Mouse (Mus musculus): ENCODE measurements around the gene Adcy2. TPM values are rescaled to one million over a fixed set of nuclear protein-coding genes. Genes with fewer than 3 reads are reported as not detected.

Adcy2 gene
- polyA plus RNA-seq, 1 experiment from 2014 or later: 4.5 TPM

DNA sequence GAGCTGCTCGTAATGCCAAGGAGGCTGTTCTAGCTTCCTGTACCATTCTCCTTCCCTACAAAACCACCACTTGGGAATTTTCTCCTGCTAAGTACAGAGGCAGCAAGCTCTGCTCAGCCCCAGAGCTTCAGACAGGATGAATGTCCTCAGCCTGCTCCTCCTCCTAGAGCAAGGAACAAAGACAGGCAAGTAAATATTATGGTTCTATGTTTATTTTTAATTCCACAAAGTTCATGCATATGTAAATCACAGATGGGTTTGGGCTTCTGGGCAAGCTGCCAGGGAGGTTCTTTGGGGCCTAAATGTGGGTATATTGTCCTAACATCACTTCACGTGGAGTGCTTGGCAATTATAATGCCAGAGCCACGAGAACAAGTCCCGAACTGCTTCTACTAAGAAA, 139.3 kb downstream of the Adcy2 start:
- no peak for ATAC-seq (ENCODE audit: insufficient number of reproducible peaks, insufficient read depth, low FRiP score, low TSS enrichment)
- no peak overlapping the region for H3K27ac ChIP-seq
- H3K4me1 ChIP-seq: no peaks in the 10 kb centered on the region
- no peaks in the 10 kb centered on the region for H3K9me3 ChIP-seq
- H3K4me3 ChIP-seq: no peak overlapping the region
- H3K27me3 ChIP-seq: no peaks in the 10 kb centered on the region
- 65% methylated on average over 4 of the region's 4 CpGs for WGBS
- H3K9ac ChIP-seq: no peak overlapping the region
- H3K4me2 ChIP-seq (replicated peaks): no peak overlapping the region
- H3K36me3 ChIP-seq: no peaks in the 10 kb centered on the region

DNA sequence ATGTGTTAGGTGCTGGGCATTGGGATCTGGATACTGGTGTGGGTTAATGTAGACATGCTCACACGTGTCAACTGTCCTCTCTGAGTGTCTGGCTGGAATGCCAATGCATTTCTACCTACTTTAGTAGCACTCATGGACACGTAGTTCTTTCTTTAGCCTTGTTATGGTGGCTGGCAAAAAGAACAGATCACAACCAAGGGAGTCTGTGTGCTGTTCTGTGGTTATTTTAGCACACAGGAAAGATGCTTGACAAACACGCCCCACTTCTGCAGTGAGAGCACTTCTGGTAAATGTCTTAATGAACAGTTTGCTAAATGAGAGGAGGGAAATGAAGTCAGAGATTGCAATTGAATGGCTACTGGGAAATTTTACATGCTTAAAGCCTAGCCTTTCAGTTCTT, 151.1 kb downstream of the Adcy2 start:
- Histone ChIP-seq H3K9ac (no peak overlapping the region), H3K4me2 (replicated peaks) (no peak overlapping the region), H3K27ac (no peak overlapping the region), H3K4me3 (no peak overlapping the region), H3K4me1 (no peaks in the 10 kb centered on the region), H3K36me3 (no peaks in the 10 kb centered on the region), H3K9me3 (no peaks in the 10 kb centered on the region), H3K27me3 (no peaks in the 10 kb centered on the region)
- no peak for ATAC-seq (ENCODE audit: insufficient number of reproducible peaks, insufficient read depth, low FRiP score, low TSS enrichment)
- 72% methylated on average over 3 of the region's 3 CpGs for WGBS

DNA sequence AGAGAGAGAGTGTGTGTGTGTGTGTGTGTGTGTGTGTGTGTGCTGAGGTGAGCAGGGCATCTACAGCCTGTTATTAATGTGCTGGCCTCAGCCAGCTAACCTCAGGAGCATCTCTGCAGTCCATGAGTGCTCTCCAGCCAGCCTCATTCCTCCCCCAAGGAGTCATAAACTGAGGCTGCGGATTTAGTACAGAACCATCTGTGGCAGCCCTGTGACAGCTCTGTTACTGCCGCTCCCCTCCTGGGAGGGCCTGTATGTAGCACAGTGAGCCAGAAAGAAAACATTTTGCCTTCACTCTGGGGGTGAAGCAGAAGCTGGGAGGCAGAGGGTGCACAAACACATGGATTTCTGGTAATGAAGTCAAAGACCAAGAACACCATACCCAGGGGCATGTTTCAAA, 159.8 kb downstream of the Adcy2 start:
- Histone ChIP-seq H3K36me3 (no peaks in the 10 kb centered on the region), H3K4me1 (no peaks in the 10 kb centered on the region; the same call in 1 of the 2 replicates), H3K4me3 (no peak overlapping the region), H3K9me3 (no peaks in the 10 kb centered on the region), H3K4me2 (replicated peaks) (no peak overlapping the region), H3K27me3 (no peaks in the 10 kb centered on the region), H3K9ac (no peak overlapping the region), H3K27ac (no peak overlapping the region)
- 43% methylated on average over 2 of the region's 2 CpGs for WGBS
- 0 out of 2 replicates have a peak, but pooled peaks have one; percentile 28 for ATAC-seq (ENCODE audit: insufficient number of reproducible peaks, insufficient read depth, low FRiP score, low TSS enrichment)

DNA sequence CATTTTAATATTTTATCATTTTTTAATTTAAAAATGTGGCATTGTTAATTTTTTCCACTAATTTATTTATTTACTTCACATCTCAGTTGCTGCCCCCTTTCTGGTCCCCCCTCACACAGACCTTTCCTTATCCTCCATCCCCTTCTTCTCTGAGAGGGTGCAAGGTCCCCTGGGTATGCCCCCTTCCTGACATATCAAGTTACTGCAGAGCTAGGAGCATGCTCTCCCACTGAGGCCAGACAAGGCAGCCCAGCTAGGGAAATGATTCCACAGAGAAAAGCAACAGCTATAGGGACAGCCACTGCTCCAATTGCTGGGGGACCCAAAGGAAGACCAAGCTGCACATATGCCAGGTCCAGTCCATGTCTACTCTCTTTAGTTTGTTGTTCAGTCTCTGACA, 163.2 kb downstream of the Adcy2 start:
- no peak overlapping the region for H3K27ac ChIP-seq
- no peak overlapping the region for H3K4me2 ChIP-seq (replicated peaks)
- ATAC-seq (ENCODE audit: insufficient number of reproducible peaks, insufficient read depth, low FRiP score, low TSS enrichment): no peak
- H3K4me3 ChIP-seq: no peak overlapping the region
- H3K9ac ChIP-seq: no peak overlapping the region
- no peaks in the 10 kb centered on the region for H3K36me3 ChIP-seq
- no peaks in the 10 kb centered on the region; the same call in 1 of the 2 replicates for H3K4me1 ChIP-seq
- no peaks in the 10 kb centered on the region for H3K9me3 ChIP-seq
- no peaks in the 10 kb centered on the region for H3K27me3 ChIP-seq

DNA sequence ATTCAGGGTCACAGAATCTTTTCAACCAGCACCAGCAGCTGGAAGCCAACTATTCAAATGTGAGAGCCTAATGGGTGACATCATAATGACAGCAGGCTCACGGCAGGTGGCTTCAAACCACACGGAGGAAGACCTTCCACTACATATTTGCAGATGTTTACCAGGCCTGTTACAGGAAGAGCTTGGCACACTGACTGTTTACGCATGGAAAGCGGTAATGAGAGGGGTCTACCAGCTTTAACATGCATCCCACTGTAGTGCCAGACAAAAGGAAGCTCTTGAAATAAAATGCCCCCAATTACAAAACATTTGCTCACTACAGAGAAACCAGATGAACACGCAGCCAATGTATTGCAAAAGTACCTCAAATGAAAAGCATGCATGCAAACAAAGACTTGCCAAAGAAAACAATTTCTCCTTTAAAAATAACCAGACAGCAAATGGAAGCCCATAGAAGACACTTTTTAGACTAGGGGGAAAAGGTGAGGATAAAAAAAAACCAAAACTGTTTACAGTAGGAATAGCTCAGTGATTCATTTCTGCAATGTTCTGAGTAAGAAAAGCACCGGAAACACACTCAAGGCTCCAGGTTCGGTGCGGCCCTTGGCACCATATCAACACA, 163.8 kb downstream of the Adcy2 start:
- Histone ChIP-seq H3K4me2 (replicated peaks) (no peak overlapping the region), H3K27me3 (no peaks in the 10 kb centered on the region), H3K9me3 (no peaks in the 10 kb centered on the region), H3K27ac (no peak overlapping the region), H3K4me3 (no peak overlapping the region), H3K36me3 (no peaks in the 10 kb centered on the region), H3K9ac (no peak overlapping the region), H3K4me1 (no peaks in the 10 kb centered on the region; the same call in 1 of the 2 replicates)
- ATAC-seq (ENCODE audit: insufficient number of reproducible peaks, insufficient read depth, low FRiP score, low TSS enrichment): no peak
- 67% methylated on average over 8 of the region's 8 CpGs for WGBS

DNA sequence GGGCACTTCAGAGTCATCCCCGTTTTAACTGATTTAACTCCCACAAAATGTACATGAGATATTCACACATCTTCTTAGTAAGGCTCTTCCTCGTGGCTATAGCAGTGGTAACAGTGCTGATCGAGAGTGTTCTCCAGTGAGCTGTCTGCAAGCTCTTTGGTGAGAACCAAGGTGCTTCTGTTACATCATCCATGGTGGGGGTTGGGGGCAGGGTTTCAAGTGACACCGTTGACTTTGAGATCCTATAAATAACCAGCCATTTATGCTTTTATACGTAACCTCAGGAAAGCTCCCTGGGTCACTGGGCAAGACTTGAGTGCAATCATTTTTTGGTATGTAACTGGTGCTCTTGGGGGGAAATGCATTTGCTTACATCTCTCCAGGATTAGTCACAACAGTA, 167.2 kb downstream of the Adcy2 start:
- WGBS: 76% methylated on average over 5 of the region's 5 CpGs
- Histone ChIP-seq H3K4me3 (no peak overlapping the region), H3K27ac (no peak overlapping the region), H3K4me2 (replicated peaks) (no peak overlapping the region), H3K4me1 (no peaks in the 10 kb centered on the region; the same call in 1 of the 2 replicates), H3K9ac (no peak overlapping the region), H3K9me3 (no peaks in the 10 kb centered on the region), H3K27me3 (no peaks in the 10 kb centered on the region), H3K36me3 (no peaks in the 10 kb centered on the region)
- no peak for ATAC-seq (ENCODE audit: insufficient number of reproducible peaks, insufficient read depth, low FRiP score, low TSS enrichment)

DNA sequence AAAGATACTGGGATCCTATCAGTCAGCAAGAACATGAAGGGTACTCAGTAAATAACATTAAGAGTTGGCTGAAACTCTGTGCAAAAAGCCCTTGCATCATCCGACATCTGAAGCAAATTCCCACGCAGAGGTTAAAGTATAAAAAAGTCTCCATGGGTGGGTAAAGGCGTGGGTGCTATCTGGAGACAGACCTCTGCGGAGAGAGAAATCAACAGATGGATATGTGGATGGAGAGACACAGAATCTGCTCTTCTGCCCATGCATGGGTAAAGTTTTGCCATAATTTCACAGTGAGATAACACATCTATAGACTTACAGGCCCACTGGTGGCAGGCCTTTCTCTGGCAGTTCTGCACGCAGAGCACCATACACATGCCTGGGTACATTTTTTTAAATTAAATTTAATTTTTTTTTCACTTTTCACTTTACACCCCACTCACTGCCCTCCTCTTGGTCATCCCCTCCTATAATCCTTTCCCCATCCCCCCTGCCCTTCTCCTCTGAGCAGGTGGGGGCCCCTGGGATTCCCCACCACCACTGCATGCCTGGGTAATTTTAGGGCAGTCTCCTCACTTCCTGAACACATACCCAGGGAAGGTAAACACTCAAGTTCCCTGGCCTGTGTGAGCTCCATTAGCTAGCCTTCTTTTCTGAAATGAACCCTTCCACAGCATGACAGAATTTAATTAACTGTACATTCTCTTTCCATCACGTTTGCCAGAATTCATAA, 169.1 kb downstream of the Adcy2 start:
- Histone ChIP-seq H3K9ac (no peak overlapping the region), H3K27ac (no peak overlapping the region), H3K27me3 (no peaks in the 10 kb centered on the region), H3K9me3 (no peaks in the 10 kb centered on the region), H3K36me3 (no peaks in the 10 kb centered on the region), H3K4me2 (replicated peaks) (no peak overlapping the region), H3K4me3 (no peak overlapping the region), H3K4me1 (no peaks in the 10 kb centered on the region)
- peak; percentile 41; the same call in 1 of the 2 replicates for ATAC-seq (ENCODE audit: insufficient number of reproducible peaks, insufficient read depth, low FRiP score, low TSS enrichment)
- 80% methylated on average over 6 of the region's 6 CpGs for WGBS

DNA sequence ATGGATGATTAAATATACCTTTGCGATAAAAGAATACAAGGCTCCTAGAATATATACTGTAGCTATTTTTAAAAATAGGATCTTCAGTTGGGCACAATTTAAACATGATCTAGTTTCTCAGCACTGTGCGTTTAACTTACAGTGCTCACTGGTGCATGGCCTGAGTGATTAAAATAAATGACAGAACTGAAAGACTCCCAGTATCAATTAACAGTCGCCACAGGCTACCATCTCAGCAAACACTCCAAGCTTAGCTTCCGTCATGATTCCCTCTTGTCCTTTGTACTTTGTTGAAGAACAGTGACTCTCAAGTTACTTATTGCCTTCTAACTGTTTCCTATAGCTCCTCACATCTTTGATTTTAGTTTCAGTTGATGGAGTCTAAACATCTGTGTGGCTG, 170.9 kb downstream of the Adcy2 start:
- H3K27ac ChIP-seq: no peak overlapping the region
- no peaks in the 10 kb centered on the region for H3K36me3 ChIP-seq
- no peaks in the 10 kb centered on the region for H3K9me3 ChIP-seq
- WGBS: 65% methylated on average over 4 of the region's 4 CpGs
- H3K4me2 ChIP-seq (replicated peaks): no peak overlapping the region
- H3K27me3 ChIP-seq: no peaks in the 10 kb centered on the region
- no peak overlapping the region for H3K9ac ChIP-seq
- ATAC-seq (ENCODE audit: insufficient number of reproducible peaks, insufficient read depth, low FRiP score, low TSS enrichment): no peak
- no peaks in the 10 kb centered on the region for H3K4me1 ChIP-seq
- H3K4me3 ChIP-seq: no peak overlapping the region

DNA sequence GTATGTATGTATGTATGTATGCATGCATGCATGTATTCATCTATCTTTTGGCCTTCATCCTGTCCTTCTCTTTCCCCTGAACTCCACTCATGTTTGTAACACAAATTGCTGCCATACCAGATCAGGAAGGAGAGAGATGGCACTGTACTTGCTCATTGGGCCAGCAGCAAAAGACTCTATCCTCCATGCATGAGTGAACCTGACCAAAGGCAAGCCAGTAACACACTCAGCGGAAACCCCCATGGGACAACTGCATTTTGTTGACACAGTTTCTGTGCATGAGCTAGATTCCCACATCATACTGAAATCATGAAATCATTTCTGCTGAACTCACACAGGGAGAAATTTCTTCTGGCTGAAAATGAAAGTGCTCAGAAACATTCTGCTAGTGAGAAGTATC, 172.9 kb downstream of the Adcy2 start:
- ATAC-seq (ENCODE audit: insufficient number of reproducible peaks, insufficient read depth, low FRiP score, low TSS enrichment): no peak
- Histone ChIP-seq H3K4me3 (no peak overlapping the region), H3K9me3 (no peaks in the 10 kb centered on the region), H3K36me3 (no peaks in the 10 kb centered on the region), H3K27me3 (no peaks in the 10 kb centered on the region), H3K9ac (no peak overlapping the region), H3K4me2 (replicated peaks) (no peak overlapping the region), H3K4me1 (no peaks in the 10 kb centered on the region), H3K27ac (no peak overlapping the region)
- 100% methylated on average over 1 of the region's 1 CpGs for WGBS

DNA sequence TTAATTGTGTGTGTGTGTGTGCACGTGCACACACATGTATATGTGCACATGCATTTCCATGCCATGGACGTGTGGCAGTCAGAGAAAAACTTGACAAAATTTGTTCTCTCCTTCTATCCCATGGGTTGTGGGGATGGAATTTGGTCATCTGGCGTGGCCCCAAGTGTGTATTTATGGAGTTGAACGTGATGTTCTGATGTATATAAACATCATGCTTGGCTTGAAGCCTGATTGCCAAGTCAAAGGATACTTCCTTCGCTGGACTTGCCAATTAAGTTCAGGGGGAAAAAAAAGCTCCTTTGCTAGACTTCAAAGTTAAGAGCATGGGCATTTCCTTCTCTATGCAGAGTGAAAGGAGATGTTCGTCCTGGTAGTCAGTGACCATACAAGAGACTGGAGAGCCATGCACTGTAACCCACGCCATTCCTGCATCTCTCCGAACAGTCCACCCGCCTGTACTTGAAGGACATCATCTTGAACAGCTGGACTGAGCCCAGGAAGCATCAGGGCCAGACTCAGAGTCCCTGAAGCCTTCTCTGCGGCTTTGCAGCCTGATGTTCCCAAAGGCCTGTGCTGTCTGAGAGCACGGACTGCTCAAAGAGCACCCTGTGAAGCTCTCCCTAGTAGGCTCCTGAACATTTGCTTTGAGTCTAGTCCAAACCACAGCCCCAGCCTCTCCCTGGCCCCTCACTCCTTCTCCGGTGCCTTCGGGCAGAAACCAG, 178.3 kb downstream of the Adcy2 start:
- Histone ChIP-seq H3K4me3 (no peak overlapping the region), H3K4me1 (no peaks in the 10 kb centered on the region), H3K27me3 (no peaks in the 10 kb centered on the region), H3K9ac (no peak overlapping the region), H3K27ac (no peak overlapping the region), H3K4me2 (replicated peaks) (no peak overlapping the region), H3K36me3 (no peaks in the 10 kb centered on the region), H3K9me3 (no peaks in the 10 kb centered on the region)
- ATAC-seq (ENCODE audit: insufficient number of reproducible peaks, insufficient read depth, low FRiP score, low TSS enrichment): no peak
- WGBS: 82% methylated on average over 13 of the region's 13 CpGs

DNA sequence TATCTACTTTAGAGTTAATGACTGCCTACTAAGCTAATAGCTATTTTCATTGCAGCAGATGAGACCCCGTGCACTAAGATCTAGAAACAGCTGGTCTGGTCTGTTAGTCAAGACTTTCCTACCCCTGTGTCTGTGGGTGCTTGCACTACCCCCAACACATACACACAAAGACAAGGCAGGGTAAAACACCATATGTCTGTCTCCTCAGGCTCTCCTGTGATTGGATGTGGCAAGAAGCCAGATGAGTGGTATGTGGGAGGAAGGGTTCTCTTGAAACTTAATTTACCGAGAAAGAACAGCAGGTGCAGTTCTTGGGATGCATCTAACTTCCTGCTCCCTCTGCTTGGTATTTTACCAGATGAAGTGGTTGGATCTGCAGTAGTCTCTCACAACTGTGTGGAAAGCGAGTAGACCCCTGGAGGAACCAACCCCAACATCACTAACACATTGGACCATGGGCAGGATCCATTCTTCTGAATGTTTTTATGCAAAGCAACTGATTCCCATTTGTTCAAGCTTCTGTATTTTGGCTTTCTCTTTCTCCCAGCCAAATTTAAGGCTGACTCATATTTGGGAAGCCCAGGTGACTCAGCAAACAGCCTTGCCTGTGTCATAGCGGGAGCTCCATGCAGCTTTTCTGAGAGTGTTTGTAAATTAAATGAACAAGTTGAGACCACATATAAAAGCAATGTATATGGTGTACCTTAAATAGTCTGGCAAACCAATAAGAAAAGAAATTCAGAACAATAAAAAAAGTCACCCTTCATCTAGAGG, 183.4 kb downstream of the Adcy2 start:
- H3K9ac ChIP-seq: no peak overlapping the region
- H3K4me3 ChIP-seq: no peak overlapping the region
- H3K4me1 ChIP-seq: no peaks in the 10 kb centered on the region
- H3K36me3 ChIP-seq: no peaks in the 10 kb centered on the region
- ATAC-seq (ENCODE audit: insufficient number of reproducible peaks, insufficient read depth, low FRiP score, low TSS enrichment): no peak
- H3K27ac ChIP-seq: no peak overlapping the region
- no peaks in the 10 kb centered on the region for H3K9me3 ChIP-seq
- WGBS: 81% methylated on average over 4 of the region's 4 CpGs
- no peak overlapping the region for H3K4me2 ChIP-seq (replicated peaks)
- no peaks in the 10 kb centered on the region for H3K27me3 ChIP-seq
